Mouse (Mus musculus): ENCODE measurements around the gene Ccdc138. TPM values are rescaled to one million over a fixed set of nuclear protein-coding genes. Genes with fewer than 3 reads are reported as not detected.

The Ccdc138 gene
- polyA plus RNA-seq, 1 experiment, result 0.19 TPM

DNA sequence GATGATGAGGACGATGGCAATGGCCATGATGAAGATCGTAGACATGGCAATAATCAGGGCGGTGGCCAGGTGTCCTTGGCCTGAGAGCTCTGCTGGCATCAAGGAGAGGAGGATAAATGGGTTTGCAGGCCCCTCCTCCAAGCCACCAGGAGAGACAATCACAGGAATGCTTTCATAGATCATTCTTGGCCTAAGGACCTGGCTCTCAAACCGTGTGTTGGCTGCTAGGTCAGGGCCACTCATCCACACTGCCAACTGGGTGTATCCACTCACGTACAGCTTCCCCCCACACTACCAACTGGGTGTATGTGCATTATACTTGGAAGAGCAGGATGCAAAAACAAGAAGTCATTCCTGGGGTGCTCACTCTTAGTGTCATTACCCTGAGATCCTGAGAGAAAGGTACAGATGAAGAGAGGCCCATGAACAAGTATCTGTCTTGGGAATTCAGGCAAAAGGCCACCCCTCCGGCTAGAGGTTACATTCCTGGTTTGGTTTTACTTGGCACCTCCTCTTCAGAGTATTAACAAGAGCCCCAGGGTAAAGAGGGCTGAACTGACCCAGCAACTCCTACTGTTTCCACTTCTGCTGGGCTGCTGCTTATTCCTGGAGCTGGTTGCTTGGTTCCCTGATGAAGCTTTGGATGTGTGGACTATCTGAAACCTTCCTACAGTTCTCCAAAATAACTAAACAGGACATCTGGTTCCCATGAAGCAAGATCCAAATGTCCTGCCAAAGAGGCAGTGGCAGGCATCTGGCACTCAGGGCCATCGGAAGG lies 112.9 kb downstream of the Ccdc138 start:
- TF ChIP-seq GATA1 (IDR thresholded peaks at IDR 0.05; ENCODE audit: low read length), result no peak

DNA sequence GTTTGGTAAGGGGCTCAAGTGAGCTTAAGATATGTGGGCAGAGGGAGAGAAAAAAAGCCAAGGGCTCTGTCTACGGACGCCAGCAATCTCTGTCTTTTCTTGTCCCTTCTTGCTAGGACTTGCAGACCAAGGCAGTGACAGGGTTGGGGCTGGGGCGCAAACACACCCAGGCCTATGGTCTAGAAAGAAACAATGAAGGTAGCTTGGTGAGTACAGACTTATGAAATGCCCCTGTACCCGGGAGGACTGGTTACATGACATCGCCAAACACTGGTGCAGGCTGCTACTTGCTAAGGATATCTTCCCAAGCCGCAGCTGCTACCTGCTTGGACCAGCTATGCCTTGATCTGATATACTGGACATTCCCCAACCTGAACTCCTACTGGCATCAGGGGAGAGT lies 116.9 kb downstream of the Ccdc138 start:
- TF ChIP-seq GATA1 (IDR thresholded peaks at IDR 0.05; ENCODE audit: low read length), result no peak

DNA sequence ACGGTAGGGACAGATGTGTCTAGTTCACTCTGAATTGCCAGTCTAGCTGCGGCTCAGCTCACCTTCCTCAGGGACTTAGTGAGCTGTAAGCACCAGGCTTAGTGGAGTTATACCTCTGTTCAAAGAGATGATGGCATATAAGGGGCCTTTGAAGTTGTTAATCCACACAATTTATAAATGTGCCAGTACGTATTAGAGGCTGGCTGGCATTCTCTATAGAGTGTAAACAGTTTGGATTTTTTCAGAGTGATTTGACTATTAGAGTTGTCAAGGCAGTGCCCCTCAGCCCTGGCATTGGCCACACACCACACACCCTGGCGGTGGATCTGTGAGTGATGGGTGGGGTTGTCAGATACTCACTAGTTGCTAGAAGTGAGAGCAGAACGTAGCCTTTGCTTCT lies 118.8 kb downstream of the Ccdc138 start:
- no peak for TF ChIP-seq GATA1 (IDR thresholded peaks at IDR 0.05; ENCODE audit: low read length)

GRCm38 (mm10) chr10:58618501-58619216 lies 120.9 kb downstream of the Ccdc138 start:
- no peak for TF ChIP-seq GATA1 (IDR thresholded peaks at IDR 0.05; ENCODE audit: low read length)

GRCm38 (mm10) chr10:58619266-58619665 lies 121.5 kb downstream of the Ccdc138 start:
- no peak for TF ChIP-seq GATA1 (IDR thresholded peaks at IDR 0.05; ENCODE audit: low read length)

GRCm38 (mm10) chr10:58624848-58625711 lies 127.3 kb downstream of the Ccdc138 start:
- TF ChIP-seq GATA1 (IDR thresholded peaks at IDR 0.05; ENCODE audit: low read length), result no peak

Other genes with a start within 250 kb of the Ccdc138 start
- gene Gcc2, start 242.5 kb upstream of the Ccdc138 start, polyA plus RNA-seq (2012), result 5.5 and 6.7 TPM in 2 replicates
- gene Lims1, start 174.5 kb upstream of the Ccdc138 start, polyA plus RNA-seq (2012), result 1.0 and 1.4 TPM in 2 replicates
- gene Ranbp2, start 51.0 kb upstream of the Ccdc138 start, polyA plus RNA-seq (2012), result 3.0 and 5.1 TPM in 2 replicates
- not detected in 2 replicates for gene Edar, start 177.7 kb downstream of the Ccdc138 start, polyA plus RNA-seq (2012)
- not detected in 2 replicates for gene Gm17542, start 220.3 kb downstream of the Ccdc138 start, polyA plus RNA-seq (2012)

All from G1E-ER4 (cell line).